Mouse (Mus musculus) left cerebral cortex, adult 11 months (tissue): ENCODE measurements around the gene Lrpprc.

ENCODE experiments used
- DNase-seq: peaks from one replicate; pipeline ENCODE4 v3.0.0; 2022; ENCODE audit warnings: low spot score

The Lrpprc gene

DNA sequence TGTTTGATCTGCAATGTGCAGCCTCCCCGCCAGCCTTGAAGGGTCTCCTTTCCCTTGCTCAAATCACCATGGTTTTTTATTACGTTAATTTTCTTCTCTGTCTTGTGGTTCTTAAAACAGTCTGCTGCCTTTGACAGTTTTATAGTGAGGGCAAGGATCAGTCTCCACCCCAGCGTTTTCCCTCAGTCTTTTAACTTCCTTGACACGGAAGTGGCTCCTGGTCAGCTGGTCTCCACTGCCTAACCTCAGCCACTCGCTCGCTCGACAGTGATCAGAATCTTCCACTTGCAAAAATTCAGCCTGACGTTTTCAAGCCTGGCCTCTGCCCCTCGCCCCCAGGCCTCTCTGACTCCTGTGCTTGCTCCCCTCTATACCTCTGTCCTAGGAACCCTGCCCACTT lies 124.9 kb downstream of the Lrpprc start:
- no peak for DNase-seq

GRCm38 (mm10) chr17:84665053-84665452 lies 125.5 kb downstream of the Lrpprc start:
- DNase-seq, result no peak

- DNase-seq, result no peak
Observed at GRCm38 (mm10) chr17:84658951-84659350, 131.6 kb downstream of the Lrpprc start.

GRCm38 (mm10) chr17:84658195-84658594 lies 132.4 kb downstream of the Lrpprc start:
- DNase-seq, result no peak

DNA sequence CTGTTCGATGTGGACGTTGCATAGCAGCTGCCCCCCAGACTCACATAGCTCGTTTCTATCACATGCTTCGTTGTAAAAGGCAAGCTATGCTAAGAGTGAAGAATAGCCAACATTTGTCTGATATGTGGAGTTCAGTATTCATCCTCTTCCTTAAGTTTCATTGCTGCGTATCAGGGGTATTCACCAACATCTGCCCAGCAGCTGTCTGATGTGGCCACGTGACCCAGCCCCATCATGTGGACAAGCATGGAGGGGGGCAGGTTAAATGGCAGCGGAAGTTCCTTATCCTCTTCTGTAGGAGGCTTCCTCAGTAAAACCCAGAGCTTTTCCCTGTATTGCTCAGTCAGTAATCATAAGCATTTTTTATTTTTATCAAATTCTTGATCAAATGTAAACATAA lies 132.8 kb downstream of the Lrpprc start:
- DNase-seq, result no peak

DNA sequence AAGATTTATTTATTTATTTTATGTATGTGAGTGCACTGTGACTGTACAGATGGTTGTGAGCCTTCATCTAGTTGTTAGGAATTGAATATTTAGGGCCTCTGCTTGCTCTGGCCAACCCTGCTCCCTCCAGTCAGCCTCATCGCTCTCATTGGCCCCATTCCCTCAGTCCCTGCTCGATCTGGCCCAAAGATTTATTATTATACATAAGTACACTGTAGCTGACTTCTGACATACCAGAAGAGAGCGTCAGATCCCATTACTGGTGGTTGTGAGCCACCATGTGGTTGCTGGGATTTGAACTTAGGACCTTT lies 133.2 kb downstream of the Lrpprc start:
- no peak for DNase-seq

DNA sequence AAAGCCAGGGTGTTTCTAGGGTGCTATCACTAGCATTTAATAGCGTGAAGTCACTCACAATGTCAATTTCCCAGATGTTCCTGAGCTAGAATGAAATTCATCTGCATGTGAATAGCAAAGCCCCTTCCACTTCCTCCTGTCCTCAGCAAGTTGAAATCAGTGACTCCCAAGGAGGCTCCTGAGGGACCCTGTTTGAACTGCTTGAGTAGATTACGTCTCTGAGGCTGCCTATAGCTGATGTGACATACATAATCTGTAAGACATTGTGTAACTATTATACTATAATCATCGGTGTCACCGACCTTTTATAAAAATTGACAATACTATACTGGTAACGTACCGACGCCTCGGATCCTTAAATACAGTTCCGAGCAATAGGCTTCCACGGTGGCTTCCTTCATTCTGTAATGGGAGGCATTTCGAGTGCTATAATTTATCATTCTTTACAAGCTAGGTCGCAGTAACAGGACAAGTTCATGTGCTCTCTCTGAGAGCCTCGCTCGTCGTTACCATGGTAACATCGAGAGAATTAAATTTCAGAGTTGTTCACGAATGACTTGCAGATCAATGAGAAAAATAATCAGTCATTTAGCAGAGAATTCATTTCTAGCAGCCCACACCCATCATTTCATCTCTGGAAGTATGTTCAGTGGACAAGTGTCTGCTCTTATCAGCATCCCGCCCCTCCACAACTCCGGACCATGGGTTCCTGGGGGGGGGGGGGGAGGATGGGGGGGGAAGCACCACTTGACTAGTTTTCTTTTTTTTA lies 133.8 kb downstream of the Lrpprc start:
- no peak for DNase-seq

DNA sequence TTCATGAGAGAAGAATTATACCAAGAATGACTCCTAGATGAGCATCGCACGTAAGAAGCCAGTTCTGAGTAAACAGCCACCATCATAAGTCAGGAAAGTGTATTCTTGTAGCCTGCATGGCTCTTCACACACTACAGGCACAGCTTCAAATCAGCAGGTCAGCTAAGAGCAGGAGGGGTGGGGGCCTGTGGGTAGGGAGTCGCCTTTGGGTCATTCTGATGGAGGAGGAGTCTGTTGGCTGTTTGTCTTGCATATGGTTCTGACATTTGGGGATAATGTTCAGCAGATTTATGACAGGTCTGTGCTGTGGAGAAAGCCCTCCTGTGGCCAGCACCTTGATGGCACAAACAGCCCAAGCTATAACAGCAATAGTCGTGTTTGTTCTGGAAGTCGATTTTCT lies 134.4 kb downstream of the Lrpprc start:
- DNase-seq, result no peak
